Mouse (Mus musculus): Measurements from ENCODE around the gene Nmi. TPM values are rescaled to one million over a fixed set of nuclear protein-coding genes. Genes with fewer than 3 reads are reported as not detected.

Nmi gene
- polyA plus RNA-seq, 1 experiment from 2014 or later: 22.4 TPM

DNA sequence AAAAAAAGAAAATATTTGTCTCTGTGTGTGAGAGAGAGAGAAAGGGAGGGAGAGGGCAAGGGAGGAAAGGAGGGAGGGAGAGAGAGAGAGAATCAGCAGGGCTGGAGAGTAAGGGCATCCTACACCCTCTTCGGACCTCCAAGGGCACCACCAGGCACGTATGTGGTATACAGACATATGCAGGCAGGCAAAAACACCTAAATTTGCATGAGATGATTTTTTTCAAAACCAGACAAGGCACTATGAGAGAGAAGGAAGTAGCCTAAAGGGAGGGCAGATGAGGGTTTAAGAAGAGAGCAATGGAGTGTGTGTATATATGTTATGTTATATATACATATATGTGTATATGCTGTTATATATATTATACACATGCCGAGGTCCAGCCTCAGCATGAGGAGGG lies 6.0 kb downstream of the Nmi start:
- H3K9me3 ChIP-seq (replicated peaks; ENCODE audit: control insufficient read depth, low read length): no peaks in the 10 kb centered on the region
- H3K27ac ChIP-seq (ENCODE audit: low read length): no peak overlapping the region
- H3K4me2 ChIP-seq (ENCODE audit: low read depth, low read length): no peak overlapping the region
- H3K27me3 ChIP-seq (ENCODE audit: control insufficient read depth, insufficient read depth, low read length): no peaks in the 10 kb centered on the region
- no peak overlapping the region for H3K4me3 ChIP-seq (replicated peaks; ENCODE audit: low read length)
- WGBS: 71% methylated on average over 3 of the region's 3 CpGs
- no peaks in the 10 kb centered on the region for H3K36me3 ChIP-seq (ENCODE audit: control insufficient read depth, insufficient read depth, low read length)
- H3K4me1 ChIP-seq (ENCODE audit: control insufficient read depth, insufficient read depth, low read length): 0 out of 2 replicates have a peak, but pooled peaks cover 2% of the 10 kb centered on the region
- no peak overlapping the region for H3K9ac ChIP-seq (ENCODE audit: low read length)
- ATAC-seq (ENCODE audit: insufficient read depth, low FRiP score): no peak

DNA sequence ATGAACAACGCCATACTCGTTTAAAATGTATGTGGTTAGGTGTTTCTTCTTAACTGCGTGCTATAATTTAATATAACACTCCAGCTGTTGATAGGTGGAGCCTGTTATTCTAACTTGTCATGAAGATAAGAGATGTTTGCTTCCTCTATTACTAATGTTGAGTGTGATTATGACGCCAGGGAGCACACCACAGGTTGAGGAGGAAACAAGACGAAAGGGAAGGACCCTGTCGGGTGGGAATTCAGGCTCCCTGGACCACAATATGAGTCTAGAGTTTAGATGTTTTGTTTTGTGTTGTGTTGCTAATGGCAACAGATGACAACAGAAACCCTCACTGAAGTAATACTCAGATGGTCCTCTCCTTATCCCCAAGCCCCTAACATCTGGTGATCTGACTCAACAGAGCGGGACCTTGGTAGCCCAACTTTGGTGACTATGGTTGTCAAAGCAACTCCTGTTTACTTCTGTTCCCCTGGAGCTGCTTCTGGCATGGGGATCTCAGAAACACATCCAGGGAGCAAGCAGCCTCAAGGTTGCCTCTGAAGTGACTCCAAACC lies 19.6 kb downstream of the Nmi start:
- Histone ChIP-seq H3K27me3 (ENCODE audit: control insufficient read depth, insufficient read depth, low read length) (no peaks in the 10 kb centered on the region), H3K36me3 (ENCODE audit: control insufficient read depth, insufficient read depth, low read length) (no peaks in the 10 kb centered on the region), H3K9ac (ENCODE audit: low read length) (no peak overlapping the region), H3K27ac (ENCODE audit: low read length) (no peak overlapping the region), H3K4me1 (ENCODE audit: control insufficient read depth, insufficient read depth, low read length) (no peaks in the 10 kb centered on the region), H3K9me3 (replicated peaks; ENCODE audit: control insufficient read depth, low read length) (no peaks in the 10 kb centered on the region), H3K4me3 (replicated peaks; ENCODE audit: low read length) (no peak overlapping the region), H3K4me2 (ENCODE audit: low read depth, low read length) (no peak overlapping the region)
- no peak for ATAC-seq (ENCODE audit: insufficient read depth, low FRiP score)
- WGBS: 78% methylated on average over 7 of the region's 7 CpGs

DNA sequence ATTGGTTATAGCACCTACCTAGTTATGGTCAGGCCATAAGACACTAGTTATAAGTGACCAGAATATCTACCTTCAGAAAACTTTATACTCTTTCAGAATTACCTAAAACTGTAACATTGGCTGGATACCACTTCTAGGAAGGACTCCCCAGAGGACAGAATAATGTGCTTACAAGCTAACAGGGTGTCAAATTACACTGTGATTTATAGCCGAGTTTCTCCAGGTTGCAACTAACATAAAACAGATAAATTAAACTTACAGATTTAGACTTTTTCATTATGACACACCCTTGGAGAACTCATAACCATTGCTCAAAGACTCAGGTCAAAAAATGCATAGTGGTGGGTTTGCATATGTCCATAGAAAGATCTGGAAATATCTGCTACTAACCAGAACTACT lies 22.4 kb downstream of the Nmi start:
- Histone ChIP-seq H3K4me2 (ENCODE audit: low read depth, low read length) (no peak overlapping the region), H3K27me3 (ENCODE audit: control insufficient read depth, insufficient read depth, low read length) (no peaks in the 10 kb centered on the region), H3K4me1 (ENCODE audit: control insufficient read depth, insufficient read depth, low read length) (no peaks in the 10 kb centered on the region), H3K9me3 (replicated peaks; ENCODE audit: control insufficient read depth, low read length) (no peaks in the 10 kb centered on the region), H3K4me3 (replicated peaks; ENCODE audit: low read length) (no peak overlapping the region), H3K36me3 (ENCODE audit: control insufficient read depth, insufficient read depth, low read length) (no peaks in the 10 kb centered on the region), H3K9ac (ENCODE audit: low read length) (no peak overlapping the region), H3K27ac (ENCODE audit: low read length) (no peak overlapping the region)
- no peak for ATAC-seq (ENCODE audit: insufficient read depth, low FRiP score)
- WGBS: 36% methylated on average over 1 of the region's 1 CpGs

DNA sequence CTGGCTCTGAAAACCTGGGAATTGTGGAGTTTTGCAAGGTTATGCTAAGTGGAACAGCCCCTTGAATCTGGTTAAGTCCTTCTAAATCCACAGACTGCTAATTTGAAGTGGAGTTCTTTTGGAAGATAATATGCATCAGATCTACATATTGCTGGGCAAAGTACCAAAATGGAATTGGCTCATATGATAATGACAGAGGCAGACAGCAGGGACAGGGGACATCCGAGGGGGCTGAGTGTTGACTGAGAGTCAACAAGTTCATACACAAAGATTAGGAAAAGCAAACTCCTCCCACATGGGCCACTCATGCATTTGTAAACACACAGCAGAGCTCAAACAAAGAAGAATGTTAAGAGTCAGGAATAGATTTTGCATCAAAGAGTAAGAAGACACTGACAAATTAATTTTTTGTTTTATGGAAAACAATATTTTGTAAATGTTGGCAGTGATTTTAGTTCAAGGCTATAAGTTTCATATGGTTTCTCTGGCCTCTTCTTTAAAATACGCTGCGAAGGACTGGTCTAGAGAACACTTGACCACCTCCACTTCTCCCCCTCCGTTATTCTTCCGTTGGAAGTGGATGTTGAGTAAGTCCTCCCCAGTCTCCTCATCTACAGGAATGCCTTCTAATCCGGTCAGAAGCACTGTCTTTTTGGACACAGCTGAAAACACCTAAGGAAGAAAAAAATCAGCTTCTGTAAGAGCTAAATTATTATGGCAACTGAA lies 25.0 kb downstream of the Nmi start:
- Histone ChIP-seq H3K27ac (ENCODE audit: low read length) (no peak overlapping the region), H3K27me3 (ENCODE audit: control insufficient read depth, insufficient read depth, low read length) (no peaks in the 10 kb centered on the region), H3K4me1 (ENCODE audit: control insufficient read depth, insufficient read depth, low read length) (no peaks in the 10 kb centered on the region), H3K4me2 (ENCODE audit: low read depth, low read length) (no peak overlapping the region), H3K36me3 (ENCODE audit: control insufficient read depth, insufficient read depth, low read length) (no peaks in the 10 kb centered on the region), H3K9ac (ENCODE audit: low read length) (no peak overlapping the region), H3K4me3 (replicated peaks; ENCODE audit: low read length) (no peak overlapping the region), H3K9me3 (replicated peaks; ENCODE audit: control insufficient read depth, low read length) (no peaks in the 10 kb centered on the region)
- WGBS: 62% methylated on average over 6 of the region's 6 CpGs
- ATAC-seq (ENCODE audit: insufficient read depth, low FRiP score): peak; percentile 40; the same call in 1 of the 2 replicates

DNA sequence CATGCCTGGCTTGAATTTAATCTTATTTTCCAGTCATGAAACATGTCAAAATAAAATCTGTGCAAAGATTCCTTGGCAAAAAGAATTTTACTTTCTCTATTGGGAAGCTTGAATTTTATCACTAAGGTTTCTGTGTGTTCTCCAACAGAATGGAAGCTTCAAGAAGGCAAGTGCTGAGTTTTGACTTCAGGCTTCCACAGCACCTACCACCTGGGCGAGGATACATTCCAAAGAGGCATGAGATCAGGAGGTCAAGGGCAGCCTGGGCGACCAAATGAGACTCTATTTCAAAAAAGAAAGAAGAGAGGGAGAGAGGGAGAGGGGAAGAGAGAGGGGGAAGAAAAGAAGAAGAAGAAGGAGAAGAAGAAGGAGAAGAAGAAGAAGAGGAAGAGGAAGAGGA lies 27.5 kb downstream of the Nmi start:
- Histone ChIP-seq H3K27me3 (ENCODE audit: control insufficient read depth, insufficient read depth, low read length) (no peaks in the 10 kb centered on the region), H3K27ac (ENCODE audit: low read length) (no peak overlapping the region), H3K9me3 (replicated peaks; ENCODE audit: control insufficient read depth, low read length) (no peaks in the 10 kb centered on the region), H3K9ac (ENCODE audit: low read length) (no peak overlapping the region), H3K4me1 (ENCODE audit: control insufficient read depth, insufficient read depth, low read length) (no peaks in the 10 kb centered on the region), H3K4me2 (ENCODE audit: low read depth, low read length) (no peak overlapping the region), H3K36me3 (ENCODE audit: control insufficient read depth, insufficient read depth, low read length) (no peaks in the 10 kb centered on the region), H3K4me3 (replicated peaks; ENCODE audit: low read length) (no peak overlapping the region)
- no peak for ATAC-seq (ENCODE audit: insufficient read depth, low FRiP score)
- 62% methylated on average over 2 of the region's 2 CpGs for WGBS

DNA sequence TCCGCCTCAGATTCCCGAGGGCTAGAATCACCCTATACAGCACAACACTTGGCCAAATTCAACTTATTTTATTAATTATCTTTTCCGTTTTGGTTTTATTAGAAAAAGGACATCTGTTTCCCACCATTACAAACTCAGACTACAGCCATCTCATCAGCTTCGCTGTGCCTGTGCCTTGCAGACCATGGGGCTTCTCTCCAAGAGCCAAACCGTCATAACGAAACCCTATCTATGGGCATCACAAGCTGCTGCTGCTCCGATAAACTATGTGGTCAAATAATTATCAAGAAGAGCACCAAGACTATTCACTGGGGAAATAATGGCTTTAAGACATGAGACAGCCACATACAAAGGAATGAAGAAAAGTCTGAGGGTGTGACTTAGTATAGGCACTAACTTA lies 31.5 kb downstream of the Nmi start:
- WGBS: 82% methylated on average over 7 of the region's 7 CpGs
- no peak for ATAC-seq (ENCODE audit: insufficient read depth, low FRiP score)
- Histone ChIP-seq H3K4me2 (ENCODE audit: low read depth, low read length) (no peak overlapping the region), H3K36me3 (ENCODE audit: control insufficient read depth, insufficient read depth, low read length) (no peaks in the 10 kb centered on the region), H3K9ac (ENCODE audit: low read length) (no peak overlapping the region), H3K4me3 (replicated peaks; ENCODE audit: low read length) (no peak overlapping the region), H3K9me3 (replicated peaks; ENCODE audit: control insufficient read depth, low read length) (no peaks in the 10 kb centered on the region), H3K4me1 (ENCODE audit: control insufficient read depth, insufficient read depth, low read length) (no peaks in the 10 kb centered on the region), H3K27ac (ENCODE audit: low read length) (no peak overlapping the region), H3K27me3 (ENCODE audit: control insufficient read depth, insufficient read depth, low read length) (no peaks in the 10 kb centered on the region)

DNA sequence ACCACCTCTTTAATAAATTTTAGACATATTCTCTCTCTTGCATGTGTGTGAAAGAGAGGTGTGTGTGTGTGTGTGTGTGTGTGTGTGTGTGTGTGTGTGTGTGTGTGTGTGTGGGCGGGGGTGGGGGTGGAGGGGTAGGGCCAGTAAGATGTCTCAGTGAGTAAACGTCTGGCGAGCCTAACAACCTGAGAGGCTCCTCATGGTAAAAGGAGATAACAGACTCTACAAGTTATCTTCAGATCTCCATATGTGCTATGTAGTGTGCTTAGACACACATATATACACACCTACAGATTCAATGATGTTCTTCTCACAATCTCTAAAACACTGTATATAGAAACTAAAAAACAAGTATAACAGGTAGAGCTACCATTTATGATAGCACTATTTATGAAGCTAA lies 34.5 kb downstream of the Nmi start:
- Histone ChIP-seq H3K36me3 (ENCODE audit: control insufficient read depth, insufficient read depth, low read length) (no peaks in the 10 kb centered on the region), H3K27me3 (ENCODE audit: control insufficient read depth, insufficient read depth, low read length) (no peaks in the 10 kb centered on the region), H3K9ac (ENCODE audit: low read length) (no peak overlapping the region), H3K27ac (ENCODE audit: low read length) (no peak overlapping the region), H3K4me2 (ENCODE audit: low read depth, low read length) (no peak overlapping the region), H3K4me3 (replicated peaks; ENCODE audit: low read length) (no peak overlapping the region), H3K4me1 (ENCODE audit: control insufficient read depth, insufficient read depth, low read length) (peaks cover 8% of the 10 kb centered on the region), H3K9me3 (replicated peaks; ENCODE audit: control insufficient read depth, low read length) (no peaks in the 10 kb centered on the region)
- no peak for ATAC-seq (ENCODE audit: insufficient read depth, low FRiP score)
- WGBS: 50% methylated on average over 3 of the region's 3 CpGs

DNA sequence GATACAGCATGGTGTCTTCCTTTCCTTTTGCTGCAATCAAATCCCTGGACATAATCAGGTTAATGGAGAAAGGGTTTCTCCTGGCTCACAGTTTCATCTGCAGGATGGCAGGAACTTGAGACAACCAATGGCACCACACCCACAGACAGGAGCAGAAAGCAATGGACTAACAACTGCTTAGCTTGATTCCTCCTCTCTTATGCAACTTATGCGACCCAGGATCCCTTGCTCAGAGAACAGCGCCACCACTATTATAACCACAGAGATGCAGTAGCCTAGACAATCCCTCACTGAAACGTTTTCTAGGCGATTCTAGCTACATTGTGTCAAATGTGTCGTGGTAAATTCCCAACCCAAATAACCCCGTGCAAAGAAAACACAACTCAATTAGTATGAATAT lies 36.3 kb downstream of the Nmi start:
- Histone ChIP-seq H3K4me3 (replicated peaks; ENCODE audit: low read length) (no peak overlapping the region), H3K27me3 (ENCODE audit: control insufficient read depth, insufficient read depth, low read length) (no peaks in the 10 kb centered on the region), H3K36me3 (ENCODE audit: control insufficient read depth, insufficient read depth, low read length) (no peaks in the 10 kb centered on the region), H3K9ac (ENCODE audit: low read length) (no peak overlapping the region), H3K9me3 (replicated peaks; ENCODE audit: control insufficient read depth, low read length) (no peaks in the 10 kb centered on the region), H3K4me1 (ENCODE audit: control insufficient read depth, insufficient read depth, low read length) (peaks cover 10% of the 10 kb centered on the region), H3K27ac (ENCODE audit: low read length) (no peak overlapping the region), H3K4me2 (ENCODE audit: low read depth, low read length) (no peak overlapping the region)
- WGBS: 67% methylated on average over 6 of the region's 6 CpGs
- ATAC-seq (ENCODE audit: insufficient read depth, low FRiP score): no peak

DNA sequence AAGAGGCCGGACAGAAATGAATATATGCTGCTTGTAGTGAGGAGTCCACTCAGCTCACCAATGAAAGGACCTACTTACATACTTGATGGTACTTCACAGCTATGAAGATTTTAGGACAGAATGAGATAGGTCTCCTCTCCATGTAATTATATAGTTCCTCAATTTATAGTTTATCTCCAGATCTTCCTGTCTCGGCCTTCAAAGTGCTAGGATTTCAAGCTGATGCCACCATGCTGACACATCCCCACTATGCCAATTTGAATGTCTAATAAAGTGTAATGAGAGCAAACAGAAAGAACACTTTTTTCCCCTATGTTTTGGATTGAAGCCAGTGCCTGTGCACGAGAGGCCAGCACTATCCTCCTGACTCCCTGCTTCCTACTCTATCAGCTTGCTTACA lies 36.7 kb downstream of the Nmi start:
- H3K4me3 ChIP-seq (replicated peaks; ENCODE audit: low read length): no peak overlapping the region
- WGBS: 75% methylated on average over 3 of the region's 3 CpGs
- H3K9me3 ChIP-seq (replicated peaks; ENCODE audit: control insufficient read depth, low read length): no peaks in the 10 kb centered on the region
- no peak overlapping the region for H3K4me2 ChIP-seq (ENCODE audit: low read depth, low read length)
- H3K4me1 ChIP-seq (ENCODE audit: control insufficient read depth, insufficient read depth, low read length): peaks cover 10% of the 10 kb centered on the region
- ATAC-seq (ENCODE audit: insufficient read depth, low FRiP score): no peak
- H3K36me3 ChIP-seq (ENCODE audit: control insufficient read depth, insufficient read depth, low read length): no peaks in the 10 kb centered on the region
- H3K27ac ChIP-seq (ENCODE audit: low read length): no peak overlapping the region
- no peaks in the 10 kb centered on the region for H3K27me3 ChIP-seq (ENCODE audit: control insufficient read depth, insufficient read depth, low read length)
- no peak overlapping the region for H3K9ac ChIP-seq (ENCODE audit: low read length)

Data from stomach, embryonic 16.5 days (tissue).